Mouse (Mus musculus) gastrocnemius, adult 8-10 months (tissue): ENCODE data around the gene Sall4. TPM values are rescaled to one million over a fixed set of nuclear protein-coding genes. Genes with fewer than 3 reads are reported as not detected.

Source experiments
- DNase-seq, 2 experiments: peaks; one replicate each; pipeline ENCODE4 v3.0.0; 2022; ENCODE audit warnings: low spot score in 2 of 2
- total RNA-seq, 4 experiments: library from RNA; stranded (reverse); gene quantifications; 2 replicates each; pipeline ENCODE4 v1.2.4; 2022

The Sall4 gene
- 1 to 10 TPM; 1.3 to 5.7 (median 2.6) TPM for total RNA-seq

- no peak for DNase-seq
Measured at GRCm38 (mm10) chr2:168767582-168767981, at the start of gene Sall4. Gene Sall4, minus strand, starts transcription at chr2:168767943.

GRCm38 (mm10) chr2:168813243-168813642 lies 45.5 kb upstream of the Sall4 start:
- no peak for DNase-seq

GRCm38 (mm10) chr2:168809895-168810294 lies 42.2 kb upstream of the Sall4 start:
- DNase-seq: no peak

- no peak for DNase-seq
Measured at GRCm38 (mm10) chr2:168807681-168808080, 39.9 kb upstream of the Sall4 start.

GRCm38 (mm10) chr2:168803849-168804248 lies 36.1 kb upstream of the Sall4 start:
- DNase-seq: no peak

GRCm38 (mm10) chr2:168799326-168799725 lies 31.6 kb upstream of the Sall4 start:
- no peak for DNase-seq

GRCm38 (mm10) chr2:168798921-168799320 lies 31.2 kb upstream of the Sall4 start:
- no peak for DNase-seq

- DNase-seq: no peak
Measured at GRCm38 (mm10) chr2:168791115-168791802, 23.5 kb upstream of the Sall4 start.

GRCm38 (mm10) chr2:168786174-168786573 lies 18.4 kb upstream of the Sall4 start:
- no peak for DNase-seq

- DNase-seq: peak in 1 of 2 experiments; percentile 20
Measured at GRCm38 (mm10) chr2:168780596-168780995, 12.9 kb upstream of the Sall4 start.

GRCm38 (mm10) chr2:168780024-168780423 lies 12.3 kb upstream of the Sall4 start:
- DNase-seq: peak in 1 of 2 experiments; percentile 20

- DNase-seq: no peak
Measured at GRCm38 (mm10) chr2:168777481-168777880, 9.7 kb upstream of the Sall4 start.

- DNase-seq: no peak
Measured at GRCm38 (mm10) chr2:168776238-168776637, 8.5 kb upstream of the Sall4 start.

- DNase-seq: no peak
Measured at GRCm38 (mm10) chr2:168769259-168769658, 1.5 kb upstream of the Sall4 start.

GRCm38 (mm10) chr2:168766538-168767361 lies 993 bp downstream of the Sall4 start:
- DNase-seq: peak in 1 of 2 experiments; percentile 6

GRCm38 (mm10) chr2:168765696-168766537 lies 1.8 kb downstream of the Sall4 start:
- no peak for DNase-seq

GRCm38 (mm10) chr2:168765065-168765681 lies 2.6 kb downstream of the Sall4 start:
- DNase-seq: peak; percentile 29 to 36

- DNase-seq: no peak
Measured at GRCm38 (mm10) chr2:168764460-168764867, 3.3 kb downstream of the Sall4 start.

- no peak for DNase-seq
Measured at GRCm38 (mm10) chr2:168763785-168764184, 4.0 kb downstream of the Sall4 start.

GRCm38 (mm10) chr2:168762411-168762815 lies 5.3 kb downstream of the Sall4 start:
- DNase-seq: no peak

- no peak for DNase-seq
Measured at GRCm38 (mm10) chr2:168761954-168762353, 5.8 kb downstream of the Sall4 start.
